Mouse (Mus musculus): ENCODE data around the gene Prr9. TPM values are rescaled to one million over a fixed set of nuclear protein-coding genes. Genes with fewer than 3 reads are reported as not detected.
A peak's percentile ranks its signal among the peaks of the same experiment; 100 is the strongest.

Gene Prr9
- polyA plus RNA-seq, 1 experiment = not detected

DNA sequence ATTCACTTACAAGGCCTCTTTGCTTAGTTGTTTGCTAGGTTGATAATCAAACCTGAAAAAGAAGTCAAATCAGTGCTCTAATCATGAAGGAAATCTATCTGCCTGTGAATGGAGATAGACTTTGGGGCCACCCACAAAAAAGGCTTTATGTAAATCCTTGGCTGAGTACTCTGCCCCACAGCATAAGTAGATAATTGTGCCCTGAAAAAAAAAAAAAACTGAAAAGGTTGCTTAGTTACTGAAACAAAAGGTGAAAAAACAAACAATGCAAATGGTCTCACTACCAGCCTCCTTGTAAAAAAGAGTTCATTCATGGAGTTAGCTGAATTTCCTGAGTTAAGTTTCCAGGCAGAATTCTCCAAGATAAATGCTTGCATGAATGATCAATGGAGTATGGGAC lies 13.0 kb downstream of the Prr9 start:
- Histone ChIP-seq H3K4me1 (ENCODE audit: control insufficient read depth, insufficient read depth, low read length) (no peaks in the 10 kb centered on the region), H3K4me3 (ENCODE audit: insufficient read depth, low read depth, low read length) (no peak overlapping the region), H3K27ac (ENCODE audit: insufficient read depth, low read depth, low read length) (no peak overlapping the region)
- no peak for TF ChIP-seq CTCF (IDR thresholded peaks at IDR 0.05; ENCODE audit: insufficient read depth, low read depth, low read length)
- TF ChIP-seq POLR2A (IDR thresholded peaks at IDR 0.05; ENCODE audit: insufficient read depth, low read depth, low read length) = no peak

GRCm38 (mm10) chr3:92106582-92106981 lies 17.2 kb downstream of the Prr9 start:
- 7% methylated on average over 6 of the region's 6 CpGs for WGBS
- TF ChIP-seq POLR2A (IDR thresholded peaks at IDR 0.05; ENCODE audit: insufficient read depth, low read depth, low read length) (no peak), CTCF (IDR thresholded peaks at IDR 0.05; ENCODE audit: insufficient read depth, low read depth, low read length) (no peak)
- Histone ChIP-seq H3K4me1 (ENCODE audit: control insufficient read depth, insufficient read depth, low read length) (no peaks in the 10 kb centered on the region), H3K4me3 (ENCODE audit: insufficient read depth, low read depth, low read length) (no peak overlapping the region), H3K27ac (ENCODE audit: insufficient read depth, low read depth, low read length) (no peak overlapping the region)

DNA sequence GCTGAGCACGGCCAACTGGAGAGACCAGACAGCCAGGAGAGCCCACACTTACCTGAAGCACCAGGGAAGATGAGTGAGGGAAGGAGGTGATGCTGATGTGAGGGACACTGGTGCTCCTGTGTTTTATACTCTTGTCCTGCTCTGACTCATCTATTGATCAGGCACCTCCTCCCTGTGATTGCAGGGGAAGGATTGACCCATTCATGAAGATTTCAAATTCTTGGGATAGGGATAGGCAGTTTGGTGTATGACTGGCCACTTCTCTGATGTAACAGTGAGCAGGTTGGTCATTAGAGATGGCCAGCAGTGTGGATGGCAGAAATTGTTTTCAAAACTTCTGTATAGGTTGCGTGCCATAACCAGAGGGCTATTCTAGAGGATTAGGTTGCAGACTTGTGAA lies 40.7 kb downstream of the Prr9 start, which contains the start of gene Lor:
TSS of gene Lor (minus strand) at position 101 of the 400 bp plus-strand sequence.
- H3K4me1 ChIP-seq (ENCODE audit: control insufficient read depth, insufficient read depth, low read length) = no peaks in the 10 kb centered on the region
- peak within 1 kb of the TSS; percentile 89; the same call in 1 of the 2 replicates for H3K4me3 ChIP-seq (ENCODE audit: insufficient read depth, low read depth, low read length)
- 92% methylated on average over 2 of the region's 2 CpGs for WGBS
- no peak for TF ChIP-seq POLR2A (IDR thresholded peaks at IDR 0.05; ENCODE audit: insufficient read depth, low read depth, low read length)
- no peak for TF ChIP-seq CTCF (IDR thresholded peaks at IDR 0.05; ENCODE audit: insufficient read depth, low read depth, low read length)
- H3K27ac ChIP-seq (ENCODE audit: insufficient read depth, low read depth, low read length) = peak within 1 kb of the TSS; percentile 99; the same call in 1 of the 2 replicates

DNA sequence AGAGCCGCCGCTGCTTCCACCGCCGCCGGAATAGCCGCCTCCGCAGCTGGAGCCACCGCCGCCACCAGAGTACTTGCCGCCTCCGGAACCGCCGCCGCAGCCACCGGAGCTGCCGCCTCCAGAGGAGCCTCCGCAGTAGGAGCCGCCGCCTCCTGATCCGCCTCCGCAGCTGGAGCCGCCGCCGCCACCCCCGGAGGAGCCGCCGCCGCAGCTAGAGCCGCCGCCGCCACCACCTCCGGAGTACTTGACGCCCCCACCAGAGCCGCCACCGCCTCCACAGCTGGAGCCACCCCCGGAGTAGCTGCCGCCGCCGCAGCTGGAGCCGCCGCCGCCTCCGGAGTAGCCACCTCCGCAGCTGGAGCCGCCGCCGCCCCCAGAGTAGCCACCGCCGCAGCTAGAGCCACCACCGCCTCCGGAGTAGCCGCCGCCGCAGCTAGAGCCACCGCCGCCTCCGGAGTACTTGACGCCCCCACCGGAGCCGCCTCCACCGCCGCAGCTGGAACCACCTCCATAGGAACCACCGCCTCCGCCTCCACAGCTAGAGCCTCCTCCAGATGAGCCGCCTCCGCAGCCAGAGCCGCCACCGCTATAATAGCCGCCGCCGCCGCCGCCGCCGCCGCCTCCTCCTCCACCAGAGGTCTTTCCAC lies 42.3 kb downstream of the Prr9 start:
- TF ChIP-seq POLR2A (IDR thresholded peaks at IDR 0.05; ENCODE audit: insufficient read depth, low read depth, low read length) (no peak), CTCF (IDR thresholded peaks at IDR 0.05; ENCODE audit: insufficient read depth, low read depth, low read length) (no peak)
- Histone ChIP-seq H3K4me1 (ENCODE audit: control insufficient read depth, insufficient read depth, low read length) (no peaks in the 10 kb centered on the region), H3K4me3 (ENCODE audit: insufficient read depth, low read depth, low read length) (peak overlapping the region; percentile 89), H3K27ac (ENCODE audit: insufficient read depth, low read depth, low read length) (peak overlapping the region; percentile 99)
- WGBS = under 1% methylated on average over 71 of the region's 76 CpGs

DNA sequence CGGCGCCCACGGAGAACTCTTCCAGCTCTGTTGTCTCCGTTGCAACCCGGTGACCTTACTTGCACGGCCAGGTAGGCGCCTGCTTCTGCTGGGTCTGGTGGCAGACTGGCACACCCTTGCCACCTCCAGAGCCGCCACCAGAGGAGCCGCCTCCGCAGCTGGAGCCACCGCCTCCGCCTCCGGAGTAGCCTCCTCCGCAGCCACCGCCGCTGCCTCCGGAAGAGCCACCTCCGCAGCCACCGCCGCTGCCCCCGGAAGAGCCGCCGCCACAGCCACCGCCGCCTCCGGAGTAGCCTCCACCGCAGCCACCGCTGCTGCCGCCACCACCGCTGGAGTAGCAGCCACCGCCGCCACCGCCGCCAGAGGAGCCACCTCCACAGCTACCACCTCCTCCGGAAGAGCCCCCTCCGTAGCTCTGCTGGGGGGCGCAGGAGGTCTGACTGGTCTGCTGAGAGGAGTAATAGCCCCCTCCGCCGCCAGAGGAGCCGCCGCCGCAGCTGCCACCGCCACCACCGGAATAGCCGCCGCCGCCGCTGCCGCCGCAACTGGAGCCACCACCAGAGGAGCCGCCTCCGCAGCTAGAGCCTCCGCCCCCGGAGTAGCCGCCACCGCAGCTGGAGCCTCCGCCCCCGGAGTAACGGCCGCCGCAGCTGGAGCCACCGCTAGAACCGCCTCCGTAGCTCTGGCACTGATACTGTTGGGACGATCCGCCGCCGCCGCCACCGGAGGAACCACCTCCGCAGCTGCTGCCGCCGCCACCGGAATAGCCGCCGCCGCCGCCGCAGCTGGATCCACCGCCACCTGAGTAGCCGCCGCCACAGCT lies 43.1 kb downstream of the Prr9 start:
- H3K27ac ChIP-seq (ENCODE audit: insufficient read depth, low read depth, low read length) = peak overlapping the region; percentile 99
- WGBS = under 1% methylated on average over 77 of the region's 82 CpGs
- TF ChIP-seq CTCF (IDR thresholded peaks at IDR 0.05; ENCODE audit: insufficient read depth, low read depth, low read length) = no peak
- TF ChIP-seq POLR2A (IDR thresholded peaks at IDR 0.05; ENCODE audit: insufficient read depth, low read depth, low read length) = no peak

More for the DNA sequence above, 43.1 kb downstream of the Prr9 start:
- H3K4me1 ChIP-seq (ENCODE audit: control insufficient read depth, insufficient read depth, low read length) = no peaks in the 10 kb centered on the region
- peak overlapping the region; percentile 89 for H3K4me3 ChIP-seq (ENCODE audit: insufficient read depth, low read depth, low read length)

Other genes with a start within 250 kb of the Prr9 start
- gene Pglyrp3, start 109.4 kb downstream of the Prr9 start, polyA plus RNA-seq (2012; ENCODE audit: insufficient read depth, insufficient read length, low replicate concordance, missing spikeins) = not detected in 2 replicates
- gene Lor, start 40.8 kb downstream of the Prr9 start, polyA plus RNA-seq (2012; ENCODE audit: insufficient read depth, insufficient read length, low replicate concordance, missing spikeins) = not detected in 2 replicates
- gene Lelp1, start 18.8 kb upstream of the Prr9 start, polyA plus RNA-seq (2012; ENCODE audit: insufficient read depth, insufficient read length, low replicate concordance, missing spikeins) = not detected in 2 replicates
- not detected in 2 replicates for gene Sprr2a1, start 91.9 kb upstream of the Prr9 start, polyA plus RNA-seq (2012; ENCODE audit: insufficient read depth, insufficient read length, low replicate concordance, missing spikeins)
- not detected in 2 replicates for gene Sprr2a2, start 92.0 kb upstream of the Prr9 start, polyA plus RNA-seq (2012; ENCODE audit: insufficient read depth, insufficient read length, low replicate concordance, missing spikeins)
- not detected in 2 replicates for gene Sprr2a3, start 161.5 kb upstream of the Prr9 start, polyA plus RNA-seq (2012; ENCODE audit: insufficient read depth, insufficient read length, low replicate concordance, missing spikeins)
- not detected in 2 replicates for gene Sprr2b, start 192.7 kb upstream of the Prr9 start, polyA plus RNA-seq (2012; ENCODE audit: insufficient read depth, insufficient read length, low replicate concordance, missing spikeins)
- not detected in 2 replicates for gene Sprr2d, start 215.2 kb upstream of the Prr9 start, polyA plus RNA-seq (2012; ENCODE audit: insufficient read depth, insufficient read length, low replicate concordance, missing spikeins)
- gene Sprr2e, start 228.2 kb upstream of the Prr9 start, polyA plus RNA-seq (2012; ENCODE audit: insufficient read depth, insufficient read length, low replicate concordance, missing spikeins) = not detected in 2 replicates
- gene Sprr2f, start 241.2 kb upstream of the Prr9 start, polyA plus RNA-seq (2012; ENCODE audit: insufficient read depth, insufficient read length, low replicate concordance, missing spikeins) = not detected in 2 replicates